Mouse (Mus musculus) R1 (cell line): ENCODE measurements around the gene Eif2b1.
"Not testable (repeated sequence)": the region's sequence is repeated elsewhere in the genome, so short reads cannot be mapped to it uniquely, and the experiment has no call there.

Experiments used
- DNase-seq: peaks from one replicate; pipeline ENCODE4 v3.0.0-alpha.2; 2018; ENCODE audit warnings: low read depth, low spot score

The Eif2b1 gene

DNA sequence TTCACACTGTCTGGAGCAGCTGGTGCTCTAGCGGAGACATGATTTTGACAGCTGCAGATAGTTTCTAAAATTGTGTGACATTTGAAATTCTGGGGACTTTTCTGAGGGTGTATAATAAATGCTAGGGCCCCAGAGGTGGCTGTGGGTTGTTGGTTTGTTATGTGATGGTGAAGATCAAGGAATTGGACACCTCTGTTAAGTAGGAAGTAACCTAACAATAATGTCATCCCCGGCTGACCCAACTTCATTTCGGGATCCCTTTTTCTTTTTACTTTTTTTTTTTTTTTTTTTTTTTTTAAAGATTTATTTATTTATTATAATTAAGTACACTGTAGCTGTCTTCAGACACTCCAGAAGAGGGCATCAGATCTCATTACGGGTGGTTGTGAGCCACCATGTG, 28.2 kb downstream of the Eif2b1 start:
- not testable (repeated sequence) for DNase-seq

DNA sequence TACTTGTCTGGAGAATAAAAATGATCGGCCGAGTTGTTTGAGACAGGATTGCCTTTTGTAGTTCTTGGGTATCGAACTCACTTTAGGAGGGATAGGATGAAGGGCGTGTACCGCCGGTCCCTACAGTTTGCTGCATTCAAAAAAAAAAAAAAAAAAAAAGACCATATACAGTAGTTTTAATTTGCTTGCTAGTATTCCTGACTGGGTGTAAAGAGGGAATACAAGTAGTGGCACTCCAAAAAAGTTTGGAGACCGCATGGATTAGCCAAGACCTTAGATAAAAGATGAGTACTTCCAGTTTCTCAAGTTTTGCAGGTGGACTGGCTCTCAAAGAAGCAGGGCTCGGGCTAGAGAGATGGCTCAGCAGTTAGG, 37.3 kb downstream of the Eif2b1 start:
- DNase-seq, result no peak

DNA sequence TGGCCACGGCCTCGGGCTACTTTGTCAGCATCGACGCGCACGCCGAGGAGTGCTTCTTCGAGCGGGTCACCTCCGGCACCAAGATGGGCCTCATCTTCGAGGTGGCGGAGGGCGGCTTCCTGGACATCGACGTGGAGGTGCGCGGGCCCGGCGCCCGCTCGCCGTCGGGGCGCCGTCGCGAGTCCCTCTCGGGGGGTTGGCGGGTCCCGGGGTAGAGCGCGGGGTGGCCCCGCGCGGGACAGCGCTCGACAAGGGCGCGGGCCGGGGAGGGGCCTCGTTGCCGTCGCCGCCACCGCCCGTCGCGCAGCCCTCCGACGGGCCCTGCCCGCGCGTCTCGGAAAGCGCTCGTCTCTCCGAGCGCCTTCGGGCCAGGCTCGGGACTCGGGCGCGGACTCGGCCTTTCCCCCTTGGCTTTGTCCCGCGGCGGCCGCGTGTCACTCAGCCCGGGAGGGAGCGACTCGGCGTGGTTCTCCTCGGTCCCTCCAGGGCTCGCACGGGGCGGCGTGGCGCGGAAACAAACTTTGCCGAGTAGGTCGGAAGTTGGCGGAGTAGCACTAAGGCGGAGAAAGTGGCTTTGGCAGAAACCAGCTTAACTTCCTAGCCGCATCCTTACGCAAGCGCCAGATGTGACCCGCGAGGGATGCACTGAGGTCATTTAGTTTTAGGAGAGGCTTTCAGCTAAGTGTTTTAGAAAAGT, 37.9 kb downstream of the Eif2b1 start:
- DNase-seq, result peak; percentile 53

DNA sequence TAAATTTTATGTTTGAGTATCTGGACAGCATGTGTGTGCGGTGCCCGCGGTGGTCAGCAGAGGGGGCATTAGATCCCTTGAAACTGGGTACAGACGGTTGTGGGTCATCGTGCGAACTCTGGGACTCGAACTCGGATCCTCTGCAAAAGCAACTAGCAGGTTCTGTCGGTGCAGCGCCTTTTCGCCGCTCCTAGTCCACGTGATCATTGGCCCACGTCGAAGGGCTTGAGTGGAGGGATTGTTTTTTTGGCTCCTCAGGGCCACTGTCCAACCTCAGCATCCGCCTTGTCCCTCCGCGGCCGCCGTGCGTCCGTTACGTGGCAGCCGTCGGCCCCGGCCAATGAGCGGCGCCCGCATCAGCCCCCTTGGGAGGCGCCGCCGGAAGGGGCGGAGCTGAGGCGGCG, 38.5 kb downstream of the Eif2b1 start, which contains the start of gene Tmed2:
Gene Tmed2 (plus strand): TSS at position 313 of the 404 bp plus-strand sequence.
- peak; percentile 97 for DNase-seq

DNA sequence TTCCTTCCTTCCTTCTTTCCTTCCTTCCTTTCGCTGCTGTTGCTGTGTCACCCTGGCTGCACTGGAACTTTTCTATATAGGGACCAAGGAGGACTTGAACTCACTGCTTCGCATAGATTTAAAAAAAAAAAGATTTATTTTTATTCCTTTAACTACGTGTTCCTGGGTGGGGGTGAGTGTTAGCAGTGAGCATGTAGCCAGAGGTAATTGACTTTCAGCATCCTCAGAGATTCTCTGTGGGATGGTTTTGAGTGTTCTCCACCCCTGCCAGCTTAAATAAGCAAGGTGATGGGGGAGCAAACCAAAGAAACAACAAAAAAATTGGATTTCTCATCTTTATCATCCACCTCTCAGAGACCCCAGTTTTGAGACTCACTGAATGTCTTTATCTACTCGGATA, 39.0 kb downstream of the Eif2b1 start:
- DNase-seq, result no peak

DNA sequence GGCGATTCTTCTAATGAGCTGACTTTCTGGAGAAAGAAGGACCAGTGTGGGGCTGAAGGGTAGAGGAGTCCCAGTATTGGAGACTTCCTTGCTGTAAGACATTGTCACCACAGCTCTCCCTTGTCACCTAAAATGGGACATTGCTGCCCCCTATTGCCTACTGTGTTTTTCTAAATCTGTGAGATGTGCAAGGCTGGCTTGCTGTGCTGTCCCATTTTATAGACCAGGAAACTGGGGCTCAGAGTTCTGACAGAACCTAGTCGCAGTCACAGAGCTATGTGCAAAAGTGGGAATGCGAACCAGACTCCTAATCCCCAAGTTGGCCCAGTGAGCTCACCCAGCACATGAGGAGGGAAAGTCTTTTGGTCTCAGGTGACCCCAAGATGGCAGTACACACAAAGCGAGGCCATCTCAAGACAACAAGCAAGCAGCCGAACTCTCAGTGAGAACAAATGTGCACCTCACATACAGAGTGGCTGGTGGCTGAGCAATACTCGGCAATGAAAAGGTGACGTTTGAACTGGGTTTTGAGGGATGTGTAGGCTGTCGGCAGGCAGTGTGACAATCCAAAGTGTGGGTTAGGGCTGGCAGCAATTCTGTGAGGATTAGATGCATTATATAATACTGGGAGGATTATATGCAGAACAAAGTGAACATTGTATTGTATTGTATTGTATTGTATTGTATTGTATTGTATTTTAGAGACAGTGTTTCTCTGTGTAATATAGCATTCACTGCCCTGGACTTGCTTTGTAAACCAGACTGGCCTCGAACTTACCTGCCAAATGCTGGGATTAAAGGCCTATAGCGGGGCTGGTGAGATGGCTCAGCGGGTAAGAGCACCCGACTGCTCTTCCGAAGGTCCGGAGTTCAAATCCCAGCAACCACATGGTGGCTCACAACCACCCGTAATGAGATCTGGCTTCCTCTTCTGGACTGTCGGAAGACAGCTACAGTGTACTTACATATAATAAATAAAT, 39.8 kb downstream of the Eif2b1 start:
- DNase-seq, result peak; percentile 70

DNA sequence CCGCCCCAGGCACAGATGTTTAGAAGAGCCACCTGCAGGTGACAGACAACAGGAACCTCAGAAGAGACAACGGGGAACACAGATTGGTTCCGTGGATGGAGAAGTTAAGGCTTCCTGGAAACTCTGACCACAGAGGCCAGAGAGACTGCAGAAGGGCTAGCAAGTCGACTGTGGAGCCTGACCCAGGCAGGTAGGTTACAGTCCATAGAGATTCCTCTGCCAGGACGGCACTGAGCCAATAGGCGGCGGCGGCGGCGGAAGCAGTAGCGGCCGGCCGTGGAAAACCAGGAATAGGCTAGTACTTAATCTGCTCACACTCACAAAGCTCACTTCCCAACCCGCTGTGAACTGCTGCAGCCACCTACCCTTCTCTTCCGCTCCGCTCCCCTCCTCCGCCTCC, 42.2 kb downstream of the Eif2b1 start:
- DNase-seq, result peak; percentile 79

DNA sequence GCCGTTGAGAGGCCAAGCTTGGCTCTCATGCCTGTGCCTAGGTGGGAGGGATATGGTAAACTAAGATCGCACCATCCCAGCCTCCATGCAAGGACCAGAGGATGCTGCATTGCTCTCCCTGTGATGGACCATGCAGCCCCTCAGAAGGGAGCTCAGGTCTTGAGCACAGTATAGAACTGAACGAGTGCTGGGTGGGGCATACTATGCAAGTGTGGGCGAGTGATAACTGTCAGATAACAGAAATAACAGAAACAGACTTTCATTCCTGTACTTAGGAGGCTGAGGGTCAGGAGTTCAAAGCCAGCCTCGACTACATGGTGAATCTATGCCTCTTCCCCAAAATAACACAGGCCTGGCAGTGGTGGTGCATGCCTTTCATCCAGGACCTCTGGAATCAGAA, 43.9 kb downstream of the Eif2b1 start:
- no peak for DNase-seq

DNA sequence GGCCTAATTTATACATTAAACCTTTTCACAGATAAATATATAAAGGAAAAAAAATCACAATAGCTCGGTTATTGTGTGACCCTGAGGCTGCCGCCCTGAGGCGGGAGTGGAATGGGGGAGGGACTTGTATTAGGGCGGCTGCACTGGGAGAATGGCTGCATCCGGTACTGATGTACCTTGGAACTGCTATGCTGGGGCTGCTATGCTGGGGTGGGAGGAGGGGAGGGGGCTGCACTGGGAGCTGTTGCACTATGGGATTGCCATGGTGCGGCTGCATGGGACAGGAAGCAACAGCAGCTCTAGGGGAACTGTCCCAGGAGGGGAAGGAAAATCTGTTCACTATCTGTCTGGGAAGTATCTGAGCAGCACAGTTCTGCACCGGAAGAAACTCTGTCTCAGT, 46.5 kb downstream of the Eif2b1 start:
- DNase-seq, result peak; percentile 70

DNA sequence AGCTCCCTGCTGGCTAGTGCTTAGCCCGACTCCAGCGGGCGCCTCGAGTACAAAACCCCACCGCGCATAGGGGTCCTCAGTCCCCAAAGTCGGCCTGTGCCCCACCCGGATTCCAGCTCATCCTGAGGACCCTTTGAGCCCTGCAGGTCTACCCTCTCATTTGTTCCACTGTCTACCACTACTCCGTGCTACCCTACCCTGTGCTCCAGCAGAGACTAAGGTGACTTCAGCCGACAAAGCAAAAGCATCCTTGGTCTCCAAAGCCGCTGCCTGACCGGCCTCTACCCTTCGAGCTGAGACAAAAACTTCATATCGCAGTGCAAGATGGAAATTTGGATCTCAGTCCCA, 47.4 kb downstream of the Eif2b1 start:
- no peak for DNase-seq

DNA sequence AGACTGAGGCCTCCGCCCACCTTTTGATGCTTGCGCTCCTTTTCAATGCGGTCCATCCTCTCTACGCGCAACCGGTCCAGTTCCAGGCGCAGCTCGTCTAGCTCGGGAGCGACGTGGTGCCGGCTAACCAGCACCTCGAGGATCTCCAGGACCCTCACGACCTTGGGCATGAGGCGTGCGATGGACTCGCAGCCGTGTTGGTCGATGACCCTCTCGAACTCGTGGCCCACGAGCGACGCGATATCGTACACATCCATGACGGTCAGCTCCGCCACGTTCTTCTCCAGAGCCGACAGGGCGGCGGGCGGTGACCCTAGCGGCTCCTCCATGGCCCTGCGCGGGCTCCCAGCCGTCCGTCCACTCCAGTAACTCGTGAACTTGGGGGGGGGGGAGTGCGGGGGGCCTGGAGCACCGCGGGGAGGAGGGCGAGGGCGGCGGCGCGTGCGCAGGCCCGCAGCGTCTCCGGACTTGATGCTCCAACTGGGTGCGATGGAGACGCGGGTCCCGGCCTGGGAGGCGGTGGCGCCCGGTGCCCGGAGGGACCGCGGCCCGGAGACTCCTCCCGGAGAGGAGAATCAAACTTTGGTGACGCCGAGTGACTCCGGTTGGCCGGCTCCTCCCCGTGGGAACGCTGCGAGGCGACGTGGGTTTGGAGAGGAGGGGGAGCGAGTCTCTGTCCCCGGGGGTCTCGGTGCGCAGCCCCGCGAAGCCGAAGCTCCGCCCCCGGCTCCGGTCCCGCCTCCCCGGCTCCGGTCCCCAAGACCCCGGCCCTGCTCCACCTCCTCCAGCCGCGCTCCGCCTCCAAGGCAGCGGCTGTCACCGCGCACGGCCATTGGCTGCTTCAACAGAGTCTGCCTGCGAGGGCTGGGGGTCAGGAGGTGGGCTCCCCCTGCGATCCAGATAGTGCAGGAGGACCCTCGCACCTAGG, 48.0 kb downstream of the Eif2b1 start, which contains the start of gene Rilpl1:
Gene Rilpl1 (minus strand): TSS at position 737 of the 928 bp plus-strand sequence.
- DNase-seq, result peak; percentile 79

DNA sequence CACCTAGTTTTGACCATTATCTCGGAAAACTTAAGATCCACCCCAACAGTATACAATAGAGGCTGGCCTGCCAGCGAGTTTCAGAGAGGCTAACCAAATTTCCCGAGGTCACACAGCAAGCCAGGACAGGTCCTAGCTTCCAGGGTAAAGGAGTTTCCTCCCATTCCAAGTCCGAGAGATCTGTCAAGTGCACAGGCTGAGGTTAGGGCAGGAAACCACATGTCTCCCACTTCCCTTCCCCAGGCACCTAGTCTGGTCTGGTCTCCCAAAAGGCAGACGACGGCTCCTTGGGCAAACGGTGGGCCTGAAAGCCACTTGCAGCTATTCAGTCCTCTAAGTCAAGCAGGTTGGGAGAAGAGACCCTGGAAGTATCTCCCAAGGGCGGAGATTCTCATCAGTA, 49.2 kb downstream of the Eif2b1 start:
- DNase-seq, result no peak

DNA sequence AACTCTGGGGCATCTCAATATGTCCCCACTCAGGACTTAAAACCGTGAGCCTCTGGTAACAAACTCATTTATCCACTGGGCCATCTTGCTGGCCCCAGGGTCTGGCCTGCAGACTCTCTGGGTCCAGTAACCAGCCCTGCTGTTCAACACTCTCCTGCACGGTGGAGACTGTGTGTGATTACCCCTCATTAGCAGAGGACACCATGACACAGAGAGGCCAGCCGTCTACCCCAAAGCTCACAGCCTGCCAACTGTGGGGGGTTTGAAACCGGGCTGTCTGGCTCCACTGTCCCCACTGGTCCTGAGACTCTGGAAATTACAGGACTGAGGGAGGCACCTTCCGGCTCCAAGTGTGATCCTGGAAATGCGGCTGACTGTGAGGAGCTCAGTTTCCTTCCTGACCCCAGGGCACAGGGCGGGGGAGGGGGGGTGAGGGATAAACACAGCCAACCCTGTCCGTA, 49.7 kb downstream of the Eif2b1 start:
- DNase-seq, result no peak

DNA sequence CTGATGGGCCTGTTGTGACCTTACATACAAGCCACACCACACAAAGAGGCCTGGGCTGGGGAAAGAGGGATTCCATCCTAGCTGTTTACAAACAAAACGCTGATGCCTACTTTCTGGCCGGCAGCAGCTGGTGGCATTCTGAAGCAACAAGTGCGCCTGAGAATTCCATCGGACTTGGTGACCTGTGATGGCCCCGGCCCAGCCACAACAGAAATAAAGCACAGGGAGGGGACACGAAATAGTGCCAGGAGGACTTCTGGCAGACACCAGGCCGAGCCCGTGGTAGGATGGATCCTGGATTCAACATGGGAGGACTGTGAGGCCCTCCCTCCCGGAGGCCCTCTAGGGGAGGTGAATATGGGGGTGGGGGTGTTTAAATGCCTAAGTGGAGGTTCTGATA, 50.1 kb downstream of the Eif2b1 start:
- no peak for DNase-seq

DNA sequence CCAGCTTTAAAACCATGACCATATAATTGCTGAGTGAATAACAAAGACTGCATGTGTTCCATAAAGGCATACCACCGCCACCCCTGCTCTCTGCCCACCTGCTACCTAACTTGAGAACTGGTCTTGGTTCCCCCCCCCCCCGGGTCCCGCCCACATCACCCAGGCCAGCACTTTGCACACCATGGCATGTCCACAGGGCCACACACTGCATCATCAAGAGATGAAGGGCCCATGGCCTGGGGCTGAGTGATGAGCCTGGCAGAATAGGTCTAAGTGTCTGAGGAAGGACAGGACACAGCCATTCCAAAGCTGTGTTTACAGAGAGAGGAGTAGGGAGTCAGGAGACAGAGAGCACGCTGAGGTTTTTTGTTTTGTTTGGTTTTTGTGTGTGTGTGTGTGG, 50.6 kb downstream of the Eif2b1 start:
- no peak for DNase-seq

DNA sequence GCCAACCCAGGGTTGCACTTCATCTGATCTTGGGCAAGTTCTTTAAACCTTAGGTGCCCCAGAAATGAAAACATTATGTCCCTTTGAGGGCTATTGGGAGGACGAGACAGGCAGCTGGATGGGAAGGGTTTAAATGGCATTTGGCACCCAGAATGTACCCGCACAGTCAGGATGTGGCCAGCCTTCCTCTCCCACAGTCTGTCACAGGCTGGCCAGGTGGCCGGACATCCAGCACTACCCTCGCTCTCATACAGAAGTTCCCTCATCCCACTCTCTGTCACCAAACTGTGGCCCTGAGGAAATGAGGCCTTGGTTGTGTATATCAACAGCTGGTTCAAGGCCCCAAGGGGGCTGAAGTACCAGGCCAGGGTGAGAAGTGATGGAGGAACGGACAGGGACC, 54.0 kb downstream of the Eif2b1 start:
- no peak for DNase-seq

DNA sequence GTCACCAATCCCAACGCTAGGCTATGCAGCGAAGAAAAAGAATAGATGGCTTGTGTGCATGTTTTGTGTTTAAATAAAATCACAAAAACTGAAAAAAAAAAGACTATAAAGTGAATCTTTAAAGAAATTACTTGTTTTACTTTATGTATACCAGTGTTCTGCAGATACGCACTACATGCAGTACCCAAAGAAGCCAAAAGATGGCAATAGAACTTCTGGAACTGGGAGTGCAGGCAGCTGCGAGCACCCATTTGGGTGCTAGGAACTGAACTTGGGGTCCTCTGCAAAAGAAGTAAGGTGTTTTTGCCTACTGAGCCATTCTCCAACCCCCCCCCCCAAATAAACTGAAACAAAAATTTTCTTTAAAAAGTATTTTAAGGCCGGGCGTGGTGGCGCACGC, 55.9 kb downstream of the Eif2b1 start:
- DNase-seq, result peak; percentile 63

DNA sequence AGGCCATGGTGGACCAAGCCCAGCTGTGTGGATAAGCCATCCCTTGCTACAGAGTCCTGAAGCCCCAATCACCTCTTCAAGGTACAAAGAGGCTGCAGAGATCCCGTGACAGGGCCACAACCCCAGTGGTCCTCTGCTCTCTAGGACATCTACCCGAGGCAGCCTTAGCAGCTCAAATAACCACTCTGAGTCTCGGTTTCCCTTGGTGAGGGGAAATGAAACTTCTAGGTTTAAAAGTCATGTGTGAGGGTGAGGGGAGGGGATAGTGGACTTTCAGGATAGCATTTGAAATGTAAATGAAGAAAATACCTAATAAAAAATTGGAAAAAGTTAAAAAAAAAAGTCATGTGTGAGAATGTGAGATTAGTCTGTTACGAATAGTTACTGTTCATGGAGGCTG, 57.3 kb downstream of the Eif2b1 start:
- DNase-seq, result no peak
